Mouse (Mus musculus) forelimb bud, embryonic 11.5 days (tissue): ENCODE results near the gene Hoxd10.

ENCODE experiments used
- DNase-seq: peaks from one replicate; pipeline ENCODE4 v3.0.0-alpha.2; 2012; ENCODE audit warnings: low read depth, low spot score

The Hoxd10 gene

GRCm38 (mm10) chr2:74709465-74710419 is 18.0 kb downstream of the Hoxd10 start:
- DNase-seq, result no peak

GRCm38 (mm10) chr2:74710929-74711543 is 19.3 kb downstream of the Hoxd10 start:
- no peak for DNase-seq

GRCm38 (mm10) chr2:74711721-74712621 is 20.2 kb downstream of the Hoxd10 start, which contains the start of the genes Hoxd3 and Hoxd4:
Hoxd3 (plus strand) TSS chr2:74711927.
Hoxd4 (plus strand) TSS chr2:74711929.
- DNase-seq, result peak; percentile 83

- DNase-seq, result no peak
These were observed 21.8 kb downstream of the Hoxd10 start for GRCm38 (mm10) chr2:74713239-74714150.

- DNase-seq, result no peak
These were observed 22.5 kb downstream of the Hoxd10 start for GRCm38 (mm10) chr2:74714156-74714789.

- no peak for DNase-seq
These were observed 23.2 kb downstream of the Hoxd10 start for GRCm38 (mm10) chr2:74714881-74715280.

GRCm38 (mm10) chr2:74715504-74716241 is 23.9 kb downstream of the Hoxd10 start:
- peak; percentile 94 for DNase-seq

- DNase-seq, result no peak
These were observed 28.7 kb downstream of the Hoxd10 start for GRCm38 (mm10) chr2:74720384-74720783.

GRCm38 (mm10) chr2:74720955-74721491 is 29.3 kb downstream of the Hoxd10 start:
- no peak for DNase-seq

- DNase-seq, result no peak
These were observed 30.2 kb downstream of the Hoxd10 start for GRCm38 (mm10) chr2:74721882-74722281.

- no peak for DNase-seq
These were observed 31.2 kb downstream of the Hoxd10 start for GRCm38 (mm10) chr2:74722949-74723348.

- DNase-seq, result no peak
These were observed 32.7 kb downstream of the Hoxd10 start for GRCm38 (mm10) chr2:74724244-74725015.

- DNase-seq, result no peak
These were observed 33.4 kb downstream of the Hoxd10 start for GRCm38 (mm10) chr2:74725171-74725570.

GRCm38 (mm10) chr2:74726551-74726950 is 34.8 kb downstream of the Hoxd10 start, which contains the start of gene Gm28230:
Gm28230 (plus strand) TSS chr2:74726728.
- DNase-seq, result no peak

GRCm38 (mm10) chr2:74726973-74727639 is 35.4 kb downstream of the Hoxd10 start:
- DNase-seq, result no peak

- DNase-seq, result no peak
These were observed 36.0 kb downstream of the Hoxd10 start for GRCm38 (mm10) chr2:74727640-74728302.

GRCm38 (mm10) chr2:74728303-74728680 is 36.6 kb downstream of the Hoxd10 start:
- no peak for DNase-seq
